Comparison of ENCODE assay signal across 11 mouse cellular contexts in the genomic region with DNA sequence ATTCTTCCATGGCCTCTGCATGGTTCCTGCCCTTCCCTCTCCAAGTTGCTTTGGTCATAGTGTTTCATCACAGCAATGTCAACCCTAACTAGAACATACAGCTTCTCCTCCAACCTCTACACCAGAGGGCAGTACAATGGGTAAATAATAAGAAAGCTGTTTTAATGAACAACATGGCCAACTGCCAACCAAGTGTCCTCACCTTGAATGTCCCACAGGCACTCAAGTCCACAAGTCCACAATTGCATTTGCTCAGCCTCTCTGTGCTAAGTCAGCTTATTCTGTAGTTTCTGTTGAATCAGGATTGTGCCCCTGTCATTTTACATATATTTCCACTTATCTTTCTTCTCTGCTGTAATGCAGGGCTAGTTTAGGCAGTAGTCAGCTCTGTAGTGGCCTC.
"Had no signal": no experiment of that assay in that cellular context is flagged by ENCODE, and none has a peak within 500 bp of the region (broad histone marks: within the 10 kb centered on the region; RNA-seq: fewer than 3 reads in every experiment).

No protein-coding gene starts in this region.

- DNase-seq: layer of hippocampus, postnatal 36 days; lung, adult 18-20 months; midbrain, embryonic 14.5 days; right cerebral cortex, postnatal 14 days; thymus, adult 2 months; thymus, postnatal 25 days had no signal

- ATAC-seq: hindbrain, embryonic 16.5 days; inflammation-experienced regulatory T-cells, adult 6 months had no signal

- H3K27ac ChIP-seq: limb, embryonic 15.5 days; liver, embryonic 14.5 days; stomach, embryonic 15.5 days had no signal

- H3K36me3 ChIP-seq: limb, embryonic 15.5 days; stomach, embryonic 15.5 days had no signal

- H3K27me3 ChIP-seq: limb, embryonic 15.5 days; stomach, embryonic 15.5 days had no signal

- H3K4me2 ChIP-seq: limb, embryonic 15.5 days; stomach, embryonic 15.5 days had no signal

- H3K4me3 ChIP-seq: limb, embryonic 15.5 days; stomach, embryonic 15.5 days had no signal

- H3K9ac ChIP-seq: limb, embryonic 15.5 days; liver, embryonic 14.5 days; stomach, embryonic 15.5 days had no signal

- H3K4me1 ChIP-seq: limb, embryonic 15.5 days; stomach, embryonic 15.5 days had no signal

- H3K9me3 ChIP-seq: limb, embryonic 15.5 days; stomach, embryonic 15.5 days had no signal
